In genomic region chr10:128185959-128186358, GRCm38 (mm10) we compare ENCODE assay signal across 9 mouse cellular contexts. TPM values are rescaled to one million over a fixed set of nuclear protein-coding genes. Genes with fewer than 3 reads are reported as not detected.
DNase-seq lines count a peak whose midpoint lies in the region; ATAC-seq and TF ChIP-seq lines count a peak whose summit lies in the region.
"Had no signal": no experiment of that assay in that cellular context is flagged by ENCODE, and none has a peak within 500 bp of the region (broad histone marks: within the 10 kb centered on the region; RNA-seq: fewer than 3 reads in every experiment).

No protein-coding gene starts in this region.

- no peak overlapping the region for H3K4me3 ChIP-seq in heart, embryonic 11.5 days (ENCODE audit: low read depth, low read length)
- no peak overlapping the region for H3K4me3 ChIP-seq in liver, embryonic 14.5 days (ENCODE audit: insufficient read depth in 1 of 2, low read depth in 2 of 2, low read length in 2 of 2)
- H3K4me3 ChIP-seq in thymus, adult 2 months (ENCODE audit: control insufficient read depth, insufficient read depth, low read length), result no peak overlapping the region

- ATAC-seq in heart, embryonic 11.5 days (replicated peaks; ENCODE audit: insufficient number of reproducible peaks, low FRiP score, low TSS enrichment), result peak; percentile 47; the same call in 1 of the 2 replicates
- ATAC-seq in liver, embryonic 14.5 days (ENCODE audit: insufficient read depth), result peak; percentile 40; the same call in 1 of the 2 replicates

- no peak for TF ChIP-seq POLR2A in thymus, adult 2 months (IDR thresholded peaks at IDR 0.05; ENCODE audit: control insufficient read depth, extremely low read depth, insufficient read depth, low read length, poor library complexity)

- H3K27ac ChIP-seq in heart, embryonic 11.5 days (ENCODE audit: low read depth, low read length), result no peak overlapping the region
- H3K27ac ChIP-seq in liver, embryonic 14.5 days, result no peak overlapping the region; the same call in 1 of the 2 replicates
- no peak overlapping the region for H3K27ac ChIP-seq in thymus, adult 2 months (ENCODE audit: control insufficient read depth, insufficient read depth, low read length)

- no peak overlapping the region for H3K4me2 ChIP-seq in heart, embryonic 11.5 days
- H3K4me2 ChIP-seq in liver, embryonic 14.5 days (ENCODE audit: low read depth), result no peak overlapping the region

- H3K36me3 ChIP-seq in heart, embryonic 11.5 days (ENCODE audit: control insufficient read depth, insufficient read depth, low read length), result no peaks in the 10 kb centered on the region
- H3K36me3 ChIP-seq in liver, embryonic 14.5 days (replicated peaks; ENCODE audit: control insufficient read depth, insufficient read depth, low read depth), result no peaks in the 10 kb centered on the region
- H3K36me3 ChIP-seq in thymus, adult 2 months (ENCODE audit: control insufficient read depth, insufficient read depth, low read length), result no peaks in the 10 kb centered on the region

- 37% methylated on average over 2 of the region's 2 CpGs for WGBS in heart, embryonic 11.5 days (ENCODE audit: insufficient replicate concordance)
- 54% methylated on average over 2 of the region's 2 CpGs for whole genome bisulfite sequencing in liver, embryonic 14.5 days (ENCODE audit: insufficient replicate concordance)
- WGBS in thymus, adult 2 months, result 64% methylated on average over 2 of the region's 2 CpGs

- no peaks in the 10 kb centered on the region for H3K4me1 ChIP-seq in heart, embryonic 11.5 days (ENCODE audit: control insufficient read depth, insufficient read depth, low read length)
- H3K4me1 ChIP-seq in liver, embryonic 14.5 days (replicated peaks; ENCODE audit: control insufficient read depth in 2 of 2, insufficient read depth in 2 of 2, low read length in 1 of 2), result peaks cover 13 to 18% of the 10 kb centered on the region in 2 experiments
- no peaks in the 10 kb centered on the region for H3K4me1 ChIP-seq in thymus, adult 2 months (replicated peaks; ENCODE audit: control insufficient read depth, insufficient read depth, low read length)

- H3K9ac ChIP-seq in heart, embryonic 11.5 days (ENCODE audit: low read depth, low read length), result no peak overlapping the region
- H3K9ac ChIP-seq in liver, embryonic 14.5 days (replicated peaks), result no peak overlapping the region

- no peaks in the 10 kb centered on the region for H3K9me3 ChIP-seq in heart, embryonic 11.5 days (replicated peaks; ENCODE audit: control insufficient read depth, low read length)
- H3K9me3 ChIP-seq in liver, embryonic 14.5 days (ENCODE audit: control insufficient read depth, low read length), result no peaks in the 10 kb centered on the region

- peak; percentile 90 for DNase-seq in CD4-positive, CD25-positive, alpha-beta regulatory T cell, adult 2 months (ENCODE audit: low read depth, low spot score)
- peak; percentile 85 for DNase-seq in adrenal gland, adult 2 months
- peak; percentile 89 for DNase-seq in embryo, embryonic 9.5 days (ENCODE audit: extremely low spot score)
- peak; percentile 87 for DNase-seq in kidney, postnatal 14 days
- peak; percentile 77 to 85 (median 81) for DNase-seq in liver, embryonic 14.5 days (ENCODE audit: low read depth in 3 of 3, low spot score in 3 of 3)
- DNase-seq in ovary, postnatal 14 days (ENCODE audit: low spot score), result peak; percentile 74
- peak; percentile 78 for DNase-seq in thymus, adult 2 months

- TF ChIP-seq EP300 in liver, embryonic 14.5 days (IDR thresholded peaks at IDR 0.05; ENCODE audit: low read depth), result no peak

- no peaks in the 10 kb centered on the region for H3K27me3 ChIP-seq in heart, embryonic 11.5 days (ENCODE audit: control insufficient read depth, insufficient read depth, low read length)
- no peaks in the 10 kb centered on the region for H3K27me3 ChIP-seq in liver, embryonic 14.5 days (ENCODE audit: control insufficient read depth, insufficient read depth, low read length)
- H3K27me3 ChIP-seq in thymus, adult 2 months (ENCODE audit: control insufficient read depth, insufficient read depth, low read length), result no peaks in the 10 kb centered on the region

- peak; percentile 98 for TF ChIP-seq CTCF in liver, embryonic 14.5 days (IDR thresholded peaks at IDR 0.05; ENCODE audit: low read depth)
- TF ChIP-seq CTCF in thymus, adult 2 months (IDR thresholded peaks at IDR 0.05; ENCODE audit: borderline replicate concordance, control insufficient read depth, extremely low read depth, insufficient read depth, low read length, poor library complexity), result no peak

RNA-seq across cellular contexts. Expression of gene Rbms2, which starts 5.9 kb away (rescaled TPM):
- total RNA-seq in adrenal gland, adult 2 months (2021), result 100 to 1,000 TPM in 1 of 2 experiments, 10 to 100 TPM in 1; 99.3 to 124 TPM
- 118 and 130 TPM in 2 replicates for polyA plus RNA-seq in adrenal gland, adult 2 months (2012; rRNA removed)
- polyA plus RNA-seq in heart, embryonic 11.5 days (2014; fragmentation: Nextera tagmentation; extraction: Ambion mirVana), result 36.1 and 38.5 TPM in 2 replicates
- 8.0 and 9.5 TPM in 2 replicates for polyA plus RNA-seq in liver, embryonic 14.5 days (2012; rRNA removed)
- polyA plus RNA-seq in liver, embryonic 14.5 days (2014; fragmentation: Nextera tagmentation; extraction: Ambion mirVana), result 4.5 and 6.1 TPM in 2 replicates
- 65.3 and 76.2 TPM in 2 replicates for polyA plus RNA-seq in thymus, adult 2 months (2012; rRNA removed)

RNA-seq across cellular contexts. Expression of gene Gls2, which starts 8.3 kb away (rescaled TPM):
- total RNA-seq in adrenal gland, adult 2 months (2021), result 1 to 10 TPM; 2.5 to 3.7 TPM
- polyA plus RNA-seq in adrenal gland, adult 2 months (2012; rRNA removed), result 3.8 and 7.5 TPM in 2 replicates
- 0.89 and 1.3 TPM in 2 replicates for polyA plus RNA-seq in heart, embryonic 11.5 days (2014; fragmentation: Nextera tagmentation; extraction: Ambion mirVana)
- polyA plus RNA-seq in liver, embryonic 14.5 days (2012; rRNA removed), result 4.2 and 5.5 TPM in 2 replicates
- polyA plus RNA-seq in liver, embryonic 14.5 days (2014; fragmentation: Nextera tagmentation; extraction: Ambion mirVana), result 3.7 and 4.4 TPM in 2 replicates
- 1.2 and 6.6 TPM in 2 replicates for polyA plus RNA-seq in thymus, adult 2 months (2012; rRNA removed)

RNA-seq across cellular contexts. Expression of gene Spryd4, which starts 25.6 kb away (rescaled TPM):
- total RNA-seq in adrenal gland, adult 2 months (2021), result 10 to 100 TPM; 14.3 to 17.0 TPM
- 5.8 and 7.4 TPM in 2 replicates for polyA plus RNA-seq in adrenal gland, adult 2 months (2012; rRNA removed)
- 40.4 and 41.4 TPM in 2 replicates for polyA plus RNA-seq in heart, embryonic 11.5 days (2014; fragmentation: Nextera tagmentation; extraction: Ambion mirVana)
- polyA plus RNA-seq in liver, embryonic 14.5 days (2012; rRNA removed), result 12.9 and 14.2 TPM in 2 replicates
- polyA plus RNA-seq in liver, embryonic 14.5 days (2014; fragmentation: Nextera tagmentation; extraction: Ambion mirVana), result 20.8 and 21.4 TPM in 2 replicates
- 9.8 and 10.9 TPM in 2 replicates for polyA plus RNA-seq in thymus, adult 2 months (2012; rRNA removed)

RNA-seq across cellular contexts. Expression of gene Mip, which starts 39.7 kb away (rescaled TPM):
- not detected for total RNA-seq in adrenal gland, adult 2 months (2021)
- polyA plus RNA-seq in adrenal gland, adult 2 months (2012; rRNA removed), result not detected in 2 replicates
- polyA plus RNA-seq in heart, embryonic 11.5 days (2014; fragmentation: Nextera tagmentation; extraction: Ambion mirVana), result not detected in 2 replicates
- 0.02 TPM in 2 replicates for polyA plus RNA-seq in liver, embryonic 14.5 days (2012; rRNA removed)
- polyA plus RNA-seq in liver, embryonic 14.5 days (2014; fragmentation: Nextera tagmentation; extraction: Ambion mirVana), result not detected in 2 replicates
- polyA plus RNA-seq in thymus, adult 2 months (2012; rRNA removed), result 0.19 and 0.24 TPM in 2 replicates
- total RNA-seq: layer of hippocampus, adult 8-10 months had no signal

RNA-seq across cellular contexts. Expression of gene Timeless, which starts 45.9 kb away (rescaled TPM):
- total RNA-seq in adrenal gland, adult 2 months (2021), result 1 to 10 TPM; 4.8 to 7.2 TPM
- 1.9 and 2.8 TPM in 2 replicates for polyA plus RNA-seq in adrenal gland, adult 2 months (2012; rRNA removed)
- polyA plus RNA-seq in heart, embryonic 11.5 days (2014; fragmentation: Nextera tagmentation; extraction: Ambion mirVana), result 33.1 and 34.2 TPM in 2 replicates
- polyA plus RNA-seq in liver, embryonic 14.5 days (2012; rRNA removed), result 8.1 and 12.9 TPM in 2 replicates
- polyA plus RNA-seq in liver, embryonic 14.5 days (2014; fragmentation: Nextera tagmentation; extraction: Ambion mirVana), result 23.3 and 23.4 TPM in 2 replicates
- polyA plus RNA-seq in thymus, adult 2 months (2012; rRNA removed), result 21.3 and 29.3 TPM in 2 replicates
